Mouse (Mus musculus) bone marrow, adult 2 months (tissue): Measurements from ENCODE around the gene Rab13. TPM values are rescaled to one million over a fixed set of nuclear protein-coding genes. Genes with fewer than 3 reads are reported as not detected.
A peak's percentile ranks its signal among the peaks of the same experiment; 100 is the strongest.

ENCODE experiments used
- H3K27ac ChIP-seq: fragments of 200-500 bp; 2 replicates; pipeline ENCODE4 v1.5.1; 2012; ENCODE audit warnings: low read depth, mild to moderate bottlenecking, control low read depth, inconsistent platforms, low read length; ENCODE audit not compliant: control insufficient read depth, poor library complexity, insufficient read depth
- H3K4me1 ChIP-seq: fragments of 200-500 bp; 2 replicates; pipeline ENCODE4 v1.6.1; 2011; ENCODE audit warnings: low read length; ENCODE audit not compliant: control insufficient read depth, insufficient read depth
- H3K4me3 ChIP-seq: fragments of 200-500 bp; replicated peaks from 2 replicates; pipeline ENCODE3; 2011; ENCODE audit warnings: mild to moderate bottlenecking, low read depth, low read length, control low read depth; ENCODE audit not compliant: control insufficient read depth
- CTCF ChIP-seq: fragments of 200-500 bp; IDR thresholded peaks from 2 replicates; pipeline ENCODE4 v1.5.1; 2011; ENCODE audit warnings: low read length, control low read depth; ENCODE audit not compliant: control insufficient read depth, insufficient read depth
- POLR2A ChIP-seq: fragments of 200-500 bp; IDR thresholded peaks from 2 replicates; pipeline ENCODE4 v1.6.1; 2011; ENCODE audit warnings: low read depth, mild to moderate bottlenecking, control low read depth, low read length, borderline replicate concordance; ENCODE audit not compliant: control insufficient read depth
- WGBS: fragments of 180-500 bp; shearing (Covaris S2); methylation state at CpG from one replicate; pipeline ENCODE4 v1.1.7; 2018; 5-methylcytosine and 5-hydroxymethylcytosine counted together
- polyA plus RNA-seq: library from polyadenylated mRNA; stranded (reverse); fragments of >200 nt; gene quantifications from 2 replicates; pipeline ENCODE4 v1.2.4, GENCODE M21; 2011; ENCODE audit warnings: low replicate concordance; ENCODE audit not compliant: missing spikeins, insufficient read depth, insufficient read length

The Rab13 gene
- polyA plus RNA-seq, 1 experiment, result 11.5 TPM

- peak overlapping the region; percentile 21 for H3K4me3 ChIP-seq
- 8% methylated on average over 6 of the region's 6 CpGs for WGBS
- no peak for TF ChIP-seq POLR2A
- TF ChIP-seq CTCF, result no peak
- no peaks in the 10 kb centered on the region; the same call in 1 of the 2 replicates for H3K4me1 ChIP-seq
- no peak overlapping the region for H3K27ac ChIP-seq
Observed at GRCm38 (mm10) chr3:90220088-90220487, 6.6 kb downstream of the Rab13 start.

- no peak overlapping the region for H3K27ac ChIP-seq
- TF ChIP-seq CTCF, result no peak
- no peak for TF ChIP-seq POLR2A
- 3% methylated on average over 20 of the region's 20 CpGs for WGBS
- peaks cover 1% of the 10 kb centered on the region; the same call in 1 of the 2 replicates for H3K4me1 ChIP-seq
- peak overlapping the region; percentile 37 for H3K4me3 ChIP-seq
Observed at GRCm38 (mm10) chr3:90220531-90220951, 7.0 kb downstream of the Rab13 start.

- Histone ChIP-seq H3K27ac (no peak overlapping the region), H3K4me1 (peaks cover 1% of the 10 kb centered on the region; the same call in 1 of the 2 replicates), H3K4me3 (no peak overlapping the region)
- TF ChIP-seq CTCF, result no peak
- TF ChIP-seq POLR2A, result no peak
- WGBS, result 20% methylated on average over 5 of the region's 5 CpGs
Observed at GRCm38 (mm10) chr3:90221123-90221522, 7.6 kb downstream of the Rab13 start.

GRCm38 (mm10) chr3:90222455-90222854, 9.0 kb downstream of the Rab13 start:
- H3K4me1 ChIP-seq, result peaks cover 1% of the 10 kb centered on the region; the same call in 1 of the 2 replicates
- TF ChIP-seq POLR2A (no peak), CTCF (no peak)
- no peak overlapping the region for H3K4me3 ChIP-seq
- WGBS, result 79% methylated on average over 4 of the region's 4 CpGs
- no peak overlapping the region for H3K27ac ChIP-seq

- WGBS, result 52% methylated on average over 3 of the region's 3 CpGs
- H3K27ac ChIP-seq, result no peak overlapping the region
- TF ChIP-seq POLR2A (no peak), CTCF (no peak)
- H3K4me1 ChIP-seq, result peaks cover 1% of the 10 kb centered on the region; the same call in 1 of the 2 replicates
- no peak overlapping the region for H3K4me3 ChIP-seq
Observed at GRCm38 (mm10) chr3:90222941-90223340, 9.4 kb downstream of the Rab13 start.

GRCm38 (mm10) chr3:90224331-90224730, 10.8 kb downstream of the Rab13 start:
- 87% methylated on average over 10 of the region's 10 CpGs for WGBS
- H3K4me1 ChIP-seq, result peaks cover 1% of the 10 kb centered on the region; the same call in 1 of the 2 replicates
- TF ChIP-seq POLR2A (no peak), CTCF (no peak)
- no peak overlapping the region for H3K4me3 ChIP-seq
- no peak overlapping the region for H3K27ac ChIP-seq

GRCm38 (mm10) chr3:90231075-90231474, 17.6 kb downstream of the Rab13 start:
- 8% methylated on average over 8 of the region's 8 CpGs for WGBS
- Histone ChIP-seq H3K4me1 (no peaks in the 10 kb centered on the region), H3K27ac (peak overlapping the region; percentile 89), H3K4me3 (peak overlapping the region; percentile 95)
- TF ChIP-seq POLR2A (no peak), CTCF (no peak)

- Histone ChIP-seq H3K4me1 (no peaks in the 10 kb centered on the region), H3K27ac (peak within 1 kb of the TSS; percentile 89), H3K4me3 (peak within 1 kb of the TSS; percentile 95)
- TF ChIP-seq CTCF (no peak; the same call in 1 of the 2 replicates), POLR2A (peak; percentile 91)
- under 1% methylated on average over 61 of the region's 61 CpGs for WGBS
Observed at GRCm38 (mm10) chr3:90231507-90232333, 18.2 kb downstream of the Rab13 start, which contains the start of gene Jtb. Gene Jtb, plus strand, starts transcription at chr3:90231597.

GRCm38 (mm10) chr3:90241251-90241650, 27.8 kb downstream of the Rab13 start:
- 79% methylated on average over 2 of the region's 2 CpGs for WGBS
- no peak for TF ChIP-seq CTCF
- TF ChIP-seq POLR2A, result no peak
- no peak overlapping the region for H3K27ac ChIP-seq
- peaks cover 4% of the 10 kb centered on the region; the same call in 1 of the 2 replicates for H3K4me1 ChIP-seq
- no peak overlapping the region for H3K4me3 ChIP-seq
